Mouse (Mus musculus) CH12.LX (cell line): ENCODE data around the gene Fgfr2. TPM values are rescaled to one million over a fixed set of nuclear protein-coding genes. Genes with fewer than 3 reads are reported as not detected.

Experiments used
- DNase-seq: peaks from one replicate; pipeline ENCODE4 v3.0.0-alpha.2; 2013; ENCODE audit errors: extremely low read depth
- H3K27ac ChIP-seq: 2 replicates; pipeline ENCODE4 v1.5.1; 2012; ENCODE audit warnings: low read depth, mild to moderate bottlenecking, control low read depth, moderate library complexity; ENCODE audit not compliant: insufficient read depth
- H3K27me3 ChIP-seq: replicated peaks from 2 replicates; pipeline ENCODE3; 2012; ENCODE audit warnings: inconsistent platforms
- H3K36me3 ChIP-seq, 2 experiments: replicated peaks in 1 of 2; 2 replicates each; pipeline versions ENCODE3 to v1.6.1; 2012; ENCODE audit warnings: inconsistent platforms in 1 of 2, low read length in 1 of 2, mild to moderate bottlenecking in 1 of 2, mixed read lengths in 1 of 2, moderate library complexity in 1 of 2; ENCODE audit not compliant: control insufficient read depth in 1 of 2, insufficient read depth in 1 of 2
- H3K4me1 ChIP-seq, 2 experiments: 2 replicates each; pipeline ENCODE4 v1.6.1; 2012; ENCODE audit warnings: inconsistent platforms in 1 of 2, moderate library complexity in 1 of 2; ENCODE audit not compliant: insufficient read depth in 2 of 2, control insufficient read depth in 1 of 2
- H3K4me2 ChIP-seq: 2 replicates; pipeline ENCODE4 v1.6.1; 2012; ENCODE audit warnings: low read depth, mild to moderate bottlenecking, control low read depth; ENCODE audit not compliant: poor library complexity, insufficient read depth, severe bottlenecking
- H3K4me3 ChIP-seq, 3 experiments: fragments of 150-350 bp in 1 of 3; sonication (generic) in 1 of 3; replicated peaks in 1 of 3; 2 replicates each; pipeline versions ENCODE3 to v1.5.1; 2011 to 2012; ENCODE audit warnings: low read depth in 2 of 3, low read length in 2 of 3, mild to moderate bottlenecking in 2 of 3, moderate library complexity in 2 of 3, control low read depth in 1 of 3, improper control_type of control experiment in 1 of 3, inconsistent platforms in 1 of 3, mixed read lengths in 1 of 3; ENCODE audit not compliant: poor library complexity in 1 of 3
- H3K79me2 ChIP-seq: replicated peaks from 2 replicates; pipeline ENCODE4 v1.6.1; 2012; ENCODE audit warnings: mild to moderate bottlenecking, moderate library complexity; ENCODE audit not compliant: control insufficient read depth, poor library complexity, insufficient read depth, severe bottlenecking; ENCODE audit errors: extremely low read depth
- H3K9ac ChIP-seq: 2 replicates; pipeline ENCODE4 v1.6.1; 2012; ENCODE audit warnings: low read depth, mild to moderate bottlenecking, control low read depth, moderate library complexity; ENCODE audit not compliant: insufficient read depth
- H3K9me3 ChIP-seq: replicated peaks from 2 replicates; pipeline ENCODE3; 2012; ENCODE audit warnings: low read length, inconsistent platforms, mixed read lengths
- BHLHE40 ChIP-seq: IDR thresholded peaks from 2 replicates; pipeline ENCODE4 v1.6.1; 2011; ENCODE audit warnings: mild to moderate bottlenecking, low read depth, low read length, improper control_type of control experiment
- CHD2 ChIP-seq: IDR thresholded peaks from 2 replicates; pipeline ENCODE4 v1.6.1; 2011; ENCODE audit warnings: low read length, improper control_type of control experiment
- CTCF ChIP-seq, 2 experiments: IDR thresholded peaks in 1 of 2; conservative IDR thresholded peaks in 1 of 2; 2 replicates each; pipeline ENCODE4 v1.5.1; 2011 to 2012; ENCODE audit warnings: low read depth in 2 of 2, low read length in 2 of 2, improper control_type of control experiment in 1 of 2, inconsistent platforms in 1 of 2, mild to moderate bottlenecking in 1 of 2, moderate library complexity in 1 of 2
- EP300 ChIP-seq: IDR thresholded peaks from 2 replicates; pipeline ENCODE4 v1.6.1; 2011; ENCODE audit warnings: low read length, improper control_type of control experiment
- GABPA ChIP-seq: IDR thresholded peaks from 2 replicates; pipeline ENCODE4 v1.6.1; 2012; ENCODE audit warnings: low read depth, low read length, improper control_type of control experiment, inconsistent platforms; ENCODE audit not compliant: insufficient replicate concordance
- HCFC1 ChIP-seq: IDR thresholded peaks from 2 replicates; pipeline ENCODE4 v1.6.1; 2012; ENCODE audit warnings: low read depth, mild to moderate bottlenecking, inconsistent platforms, low read length, improper control_type of control experiment
- IRF4 ChIP-seq: IDR thresholded peaks from 2 replicates; pipeline ENCODE4 v1.6.1; 2014; ENCODE audit warnings: low read depth, mild to moderate bottlenecking, inconsistent platforms, low read length, improper control_type of control experiment
- JUND ChIP-seq: conservative IDR thresholded peaks from 2 replicates; pipeline ENCODE4 v1.6.1; 2011; ENCODE audit warnings: low read depth, low read length, improper control_type of control experiment
- MAFK ChIP-seq: IDR thresholded peaks from 2 replicates; pipeline ENCODE4 v1.6.1; 2011; ENCODE audit warnings: low read length, improper control_type of control experiment; ENCODE audit not compliant: insufficient replicate concordance
- MAZ ChIP-seq: IDR thresholded peaks from 2 replicates; pipeline ENCODE4 v1.6.1; 2012; ENCODE audit warnings: low read depth, mild to moderate bottlenecking, inconsistent platforms, low read length, improper control_type of control experiment, moderate library complexity
- MXI1 ChIP-seq: IDR thresholded peaks from 2 replicates; pipeline ENCODE4 v1.6.1; 2011; ENCODE audit warnings: mild to moderate bottlenecking, low read depth, low read length, improper control_type of control experiment
- MYC ChIP-seq: IDR thresholded peaks from 2 replicates; pipeline ENCODE4 v1.6.1; 2011; ENCODE audit warnings: low read depth, mild to moderate bottlenecking, improper control_type of control experiment, low read length
- NELFE ChIP-seq: IDR thresholded peaks from 2 replicates; pipeline ENCODE4 v1.6.1; 2011; ENCODE audit warnings: low read depth, low read length, improper control_type of control experiment
- PAX5 ChIP-seq: IDR thresholded peaks from 2 replicates; pipeline ENCODE4 v1.6.1; 2012; ENCODE audit warnings: low read length, inconsistent platforms, mixed read lengths
- POLR2A ChIP-seq: IDR thresholded peaks from 2 replicates; pipeline ENCODE4 v1.6.1; 2011; ENCODE audit warnings: low read depth, mild to moderate bottlenecking, improper control_type of control experiment, low read length
- POLR2AphosphoS2 ChIP-seq: IDR thresholded peaks from 2 replicates; pipeline ENCODE4 v1.6.1; 2011; ENCODE audit warnings: low read depth, low read length, improper control_type of control experiment
- RCOR1 ChIP-seq: conservative IDR thresholded peaks from 2 replicates; pipeline ENCODE4 v1.6.1; 2012; ENCODE audit warnings: low read depth, mild to moderate bottlenecking, inconsistent platforms, low read length, improper control_type of control experiment
- SIN3A ChIP-seq: IDR thresholded peaks from 2 replicates; pipeline ENCODE4 v1.6.1; 2012; ENCODE audit warnings: low read length, improper control_type of control experiment, inconsistent platforms
- TBP ChIP-seq: conservative IDR thresholded peaks from 2 replicates; pipeline ENCODE4 v1.6.1; 2011; ENCODE audit warnings: low read depth, low read length, improper control_type of control experiment
- TCF12 ChIP-seq: IDR thresholded peaks from 2 replicates; pipeline ENCODE4 v1.6.1; 2014; ENCODE audit warnings: low read depth, mild to moderate bottlenecking, inconsistent platforms, low read length, improper control_type of control experiment
- USF1 ChIP-seq: IDR thresholded peaks from 2 replicates; pipeline ENCODE4 v1.6.1; 2014; ENCODE audit warnings: low read depth, mild to moderate bottlenecking, inconsistent platforms, low read length, improper control_type of control experiment
- USF2 ChIP-seq: conservative IDR thresholded peaks from 2 replicates; pipeline ENCODE4 v1.6.1; 2011; ENCODE audit warnings: low read depth, low read length, improper control_type of control experiment
- ZMIZ1 ChIP-seq: IDR thresholded peaks from 2 replicates; pipeline ENCODE4 v1.6.1; 2012; ENCODE audit warnings: low read depth, mild to moderate bottlenecking, inconsistent platforms, low read length, improper control_type of control experiment
- ZNF384 ChIP-seq: IDR thresholded peaks from 2 replicates; pipeline ENCODE4 v1.6.1; 2012; ENCODE audit warnings: low read depth, low read length, improper control_type of control experiment, inconsistent platforms
- dilution Hi-C: fragments of 300-500 bp; cut with MboI; formaldehyde crosslinking; loops from 2 replicates; pipeline ENCODE4 v1.14.3; 2020; ENCODE audit warnings: low sequenced_read_pairs; ENCODE audit not compliant: extremely low pct_unique_long_range_greater_than_20kb, extremely low pct_ligation_motif_present
- in situ Hi-C: fragments of 300-500 bp; cut with MboI; formaldehyde crosslinking; loops from 3 replicates; pipeline ENCODE4 v1.14.3; 2019; ENCODE audit warnings: low sequenced_read_pairs, low pct_ligation_motif_present, low pct_unique_long_range_greater_than_20kb, mixed read lengths
- polyA plus RNA-seq: library from polyadenylated mRNA; unstranded; fragments of >175 nt; gene quantifications from 2 replicates; pipeline ENCODE4 v1.2.1, GENCODE M21; 2012; ENCODE audit warnings: low read depth; ENCODE audit not compliant: insufficient read length
- total RNA-seq, 2 experiments: library from RNA; depleted of rRNA; stranded (reverse); fragments of 300-350 nt in 1 of 2; fragments of >200 nt in 1 of 2; gene quantifications; 2 replicates each; pipeline ENCODE4 v1.2.3; 2012 to 2014

Fgfr2 gene
- total and polyA plus RNA-seq, 3 experiments = not detected

GRCm38 (mm10) chr7:132681296-132681695 is 441.9 kb downstream of the Fgfr2 start:
- Histone ChIP-seq H3K79me2 (no peaks in the 10 kb centered on the region), H3K36me3 (peaks cover 0 to 6% of the 10 kb centered on the region in 2 experiments), H3K4me3 (no peak overlapping the region), H3K4me1 (peaks cover 6 to 37% of the 10 kb centered on the region in 2 experiments), H3K27ac (no peak overlapping the region), H3K9me3 (no peaks in the 10 kb centered on the region), H3K9ac (no peak overlapping the region), H3K4me2 (no peak overlapping the region), H3K27me3 (no peaks in the 10 kb centered on the region)
- no peak for TF ChIP-seq TCF12
- no peak for TF ChIP-seq RCOR1
- TF ChIP-seq ZNF384 = no peak
- TF ChIP-seq IRF4 = no peak
- TF ChIP-seq NELFE = no peak
- TF ChIP-seq TBP = no peak
- TF ChIP-seq POLR2AphosphoS2 = no peak
- TF ChIP-seq GABPA = no peak
- no peak for TF ChIP-seq USF1
- no peak for TF ChIP-seq HCFC1
- no peak for TF ChIP-seq MYC
- TF ChIP-seq USF2 = no peak
- no peak for TF ChIP-seq JUND
- no peak for TF ChIP-seq MXI1
- TF ChIP-seq SIN3A = no peak
- TF ChIP-seq MAZ = no peak
- no peak for TF ChIP-seq BHLHE40
- no peak for TF ChIP-seq PAX5
- no peak for TF ChIP-seq CTCF (conservative IDR thresholded peaks at IDR 0.05 in 1 of 2, IDR thresholded peaks at IDR 0.05 in 1 of 2; ENCODE audit: low read depth in 2 of 2, low read length in 2 of 2)
- no peak for DNase-seq
- dilution Hi-C loops (no loop called here), in situ Hi-C loops (no loop called here)

- Histone ChIP-seq H3K27me3 (no peaks in the 10 kb centered on the region), H3K4me1 (peaks cover 6 to 33% of the 10 kb centered on the region in 2 experiments), H3K79me2 (no peaks in the 10 kb centered on the region), H3K36me3 (peaks cover 0 to 6% of the 10 kb centered on the region in 2 experiments), H3K27ac (no peak overlapping the region), H3K4me2 (no peak overlapping the region), H3K9ac (no peak overlapping the region), H3K4me3 (no peak overlapping the region), H3K9me3 (no peaks in the 10 kb centered on the region)
- TF ChIP-seq BHLHE40 (no peak), JUND (no peak), ZNF384 (no peak), NELFE (no peak), POLR2A (no peak), ZMIZ1 (no peak), TBP (no peak), SIN3A (no peak), TCF12 (no peak), EP300 (no peak), MAFK (no peak), MYC (no peak), MAZ (no peak), CHD2 (no peak), USF1 (no peak)
- dilution Hi-C loops (no loop called here), in situ Hi-C loops (no loop called here)
- DNase-seq = no peak
Measured at GRCm38 (mm10) chr7:132679549-132679948, 443.6 kb downstream of the Fgfr2 start.
